Mouse (Mus musculus) embryonic fibroblast, embryonic 13.5 days (primary cell): ENCODE results near the gene Hsf4.
A peak's percentile ranks its signal among the peaks of the same experiment; 100 is the strongest.

Experiments used
- CTCF ChIP-seq: IDR thresholded peaks from 2 replicates; pipeline ENCODE4 v1.5.1; 2011; ENCODE audit warnings: mild to moderate bottlenecking, control low read depth, low read length, moderate library complexity, borderline replicate concordance; ENCODE audit not compliant: insufficient read depth
- POLR2A ChIP-seq: IDR thresholded peaks from 2 replicates; pipeline ENCODE4 v1.6.1; 2011; ENCODE audit warnings: low read depth, mild to moderate bottlenecking, control low read depth, low read length, moderate library complexity

DNA sequence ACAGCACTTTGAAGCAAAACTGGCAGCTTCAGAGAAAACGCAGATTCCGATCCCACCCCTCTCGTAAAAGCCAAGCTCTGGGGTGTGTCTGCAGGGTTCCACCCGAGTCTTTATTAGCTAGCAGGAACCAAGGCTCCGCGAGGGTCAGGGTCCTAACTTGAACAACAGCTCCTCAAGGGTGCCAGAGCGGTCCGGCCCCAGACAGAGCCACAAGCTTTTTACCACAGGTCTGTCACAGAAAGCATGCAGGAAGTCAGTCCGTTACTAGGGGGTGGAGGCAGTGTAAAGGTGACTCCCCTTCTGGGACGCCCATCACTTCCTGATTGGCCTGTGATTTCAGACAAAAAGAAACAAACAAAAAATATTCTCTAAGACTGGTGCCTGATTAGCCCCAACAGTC, 4.5 kb upstream of the Hsf4 start:
- TF ChIP-seq POLR2A (peak; percentile 40; the same call in 1 of the 2 replicates), CTCF (no peak)
